Mouse (Mus musculus) hindbrain, embryonic 16.5 days (tissue): ENCODE measurements around the gene Hip1r. TPM values are rescaled to one million over a fixed set of nuclear protein-coding genes. Genes with fewer than 3 reads are reported as not detected.

Experiments used
- ATAC-seq: fragments of 200-750 bp; cut with Nextera tagmentation; 2 replicates; pipeline ENCODE4 v1.8.0; 2017; ENCODE audit warnings: moderate TSS enrichment, moderate library complexity
- H3K27ac ChIP-seq: fragments of 300-500 bp; sonication (generic); 2 replicates; pipeline ENCODE4 v1.5.1; 2014; ENCODE audit warnings: low read depth, mild to moderate bottlenecking, control low read depth, low read length, moderate library complexity
- H3K27me3 ChIP-seq: fragments of 300-500 bp; sonication (generic); replicated peaks from 2 replicates; pipeline ENCODE4 v1.6.1; 2014; ENCODE audit warnings: low read length; ENCODE audit not compliant: control insufficient read depth, insufficient read depth
- H3K36me3 ChIP-seq: fragments of 300-500 bp; sonication (generic); 2 replicates; pipeline ENCODE4 v1.6.1; 2014; ENCODE audit warnings: mild to moderate bottlenecking, low read length, moderate library complexity, mixed read lengths; ENCODE audit not compliant: control insufficient read depth, insufficient read depth
- H3K4me1 ChIP-seq: fragments of 300-500 bp; sonication (generic); 2 replicates; pipeline ENCODE4 v1.6.1; 2014; ENCODE audit warnings: low read depth, low read length; ENCODE audit not compliant: control insufficient read depth, insufficient read depth
- H3K4me2 ChIP-seq: fragments of 300-500 bp; sonication (generic); 2 replicates; pipeline ENCODE4 v1.6.1; 2014; ENCODE audit warnings: mild to moderate bottlenecking, low read length, control low read depth, moderate library complexity
- H3K4me3 ChIP-seq: fragments of 300-500 bp; sonication (generic); 2 replicates; pipeline ENCODE4 v1.5.1; 2014; ENCODE audit warnings: mild to moderate bottlenecking, low read length, control low read depth, moderate library complexity
- H3K9ac ChIP-seq: fragments of 300-500 bp; sonication (generic); 2 replicates; pipeline ENCODE4 v1.6.1; 2014; ENCODE audit warnings: low read depth, mild to moderate bottlenecking, control low read depth, low read length, moderate library complexity
- H3K9me3 ChIP-seq: fragments of 300-500 bp; sonication (generic); 2 replicates; pipeline ENCODE4 v1.6.1; 2014; ENCODE audit warnings: mild to moderate bottlenecking, low read length, moderate library complexity; ENCODE audit not compliant: control insufficient read depth
- WGBS: fragments of 180-500 bp; shearing (Covaris S2); extraction: QIAGEN DNeasy Blood & Tissue Kit; methylation state at CpG from one replicate; pipeline ENCODE4 v1.1.7; 2014; 5-methylcytosine and 5-hydroxymethylcytosine counted together
- polyA plus RNA-seq: library from polyadenylated mRNA; unstranded; fragments of >200 nt; fragmentation: Nextera tagmentation; extraction: Ambion mirVana; gene quantifications from 2 replicates; pipeline ENCODE4 v1.2.1, GENCODE M21; 2015

Gene Hip1r
- polyA plus RNA-seq, 1 experiment from 2014 or later = 34.3 TPM

GRCm38 (mm10) chr5:124031068-124031955 is 57.9 kb downstream of the Hip1r start:
- WGBS = 1% methylated on average over 25 of the region's 26 CpGs
- peak overlapping the region; percentile 71 for H3K4me2 ChIP-seq
- no peaks in the 10 kb centered on the region for H3K9me3 ChIP-seq
- peak; percentile 69 for ATAC-seq
- peak overlapping the region; percentile 79 for H3K9ac ChIP-seq
- peak overlapping the region; percentile 60 for H3K4me3 ChIP-seq
- H3K27me3 ChIP-seq = no peaks in the 10 kb centered on the region
- H3K36me3 ChIP-seq = no peaks in the 10 kb centered on the region
- H3K27ac ChIP-seq = peak overlapping the region; percentile 87
- H3K4me1 ChIP-seq = peaks cover 32% of the 10 kb centered on the region

GRCm38 (mm10) chr5:124032001-124032508 is 58.6 kb downstream of the Hip1r start, which contains the start of gene Vps37b:
Gene Vps37b (minus strand): TSS chr5:124032270.
- WGBS = 0% methylated on average over 44 of the region's 52 CpGs
- Histone ChIP-seq H3K4me2 (peak within 1 kb of the TSS; percentile 71), H3K36me3 (no peaks in the 10 kb centered on the region), H3K27me3 (no peaks in the 10 kb centered on the region), H3K9me3 (no peaks in the 10 kb centered on the region), H3K4me1 (peaks cover 32% of the 10 kb centered on the region), H3K4me3 (peak within 1 kb of the TSS; percentile 60), H3K27ac (peak within 1 kb of the TSS; percentile 87), H3K9ac (peak within 1 kb of the TSS; percentile 79)
- peak; percentile 65 for ATAC-seq

GRCm38 (mm10) chr5:124034471-124034870 is 61.0 kb downstream of the Hip1r start:
- Histone ChIP-seq H3K4me1 (peaks cover 9% of the 10 kb centered on the region), H3K27ac (no peak overlapping the region), H3K36me3 (no peaks in the 10 kb centered on the region), H3K4me2 (no peak overlapping the region), H3K9me3 (no peaks in the 10 kb centered on the region), H3K4me3 (no peak overlapping the region), H3K9ac (no peak overlapping the region), H3K27me3 (no peaks in the 10 kb centered on the region)
- no peak for ATAC-seq
- WGBS = 81% methylated on average over 11 of the region's 11 CpGs

- no peak for ATAC-seq
- Histone ChIP-seq H3K9me3 (no peaks in the 10 kb centered on the region), H3K27me3 (no peaks in the 10 kb centered on the region), H3K36me3 (no peaks in the 10 kb centered on the region), H3K27ac (no peak overlapping the region), H3K9ac (no peak overlapping the region), H3K4me2 (no peak overlapping the region), H3K4me1 (peaks cover under 1% of the 10 kb centered on the region; the same call in 1 of the 2 replicates), H3K4me3 (no peak overlapping the region)
- WGBS = 91% methylated on average over 9 of the region's 9 CpGs
These were observed 62.0 kb downstream of the Hip1r start for GRCm38 (mm10) chr5:124035406-124035805.

- WGBS = 75% methylated on average over 8 of the region's 8 CpGs
- no peaks in the 10 kb centered on the region for H3K36me3 ChIP-seq
- H3K27ac ChIP-seq = no peak overlapping the region
- H3K4me2 ChIP-seq = no peak overlapping the region
- H3K9me3 ChIP-seq = no peaks in the 10 kb centered on the region
- no peak overlapping the region for H3K9ac ChIP-seq
- H3K4me3 ChIP-seq = no peak overlapping the region
- no peak for ATAC-seq
- H3K27me3 ChIP-seq = no peaks in the 10 kb centered on the region
- no peaks in the 10 kb centered on the region for H3K4me1 ChIP-seq
These were observed 62.4 kb downstream of the Hip1r start for GRCm38 (mm10) chr5:124035806-124036205.

GRCm38 (mm10) chr5:124036341-124036740 is 62.9 kb downstream of the Hip1r start:
- no peak overlapping the region for H3K4me3 ChIP-seq
- no peaks in the 10 kb centered on the region for H3K9me3 ChIP-seq
- H3K27ac ChIP-seq = no peak overlapping the region
- 26% methylated on average over 6 of the region's 6 CpGs for WGBS
- H3K4me2 ChIP-seq = no peak overlapping the region
- no peaks in the 10 kb centered on the region for H3K36me3 ChIP-seq
- H3K27me3 ChIP-seq = no peaks in the 10 kb centered on the region
- H3K4me1 ChIP-seq = no peaks in the 10 kb centered on the region
- H3K9ac ChIP-seq = no peak overlapping the region
- no peak for ATAC-seq

GRCm38 (mm10) chr5:124036836-124037235 is 63.4 kb downstream of the Hip1r start:
- Histone ChIP-seq H3K9me3 (no peaks in the 10 kb centered on the region), H3K4me3 (no peak overlapping the region), H3K27me3 (no peaks in the 10 kb centered on the region), H3K27ac (no peak overlapping the region), H3K4me2 (no peak overlapping the region), H3K36me3 (no peaks in the 10 kb centered on the region), H3K4me1 (no peaks in the 10 kb centered on the region), H3K9ac (no peak overlapping the region)
- no peak for ATAC-seq
- 22% methylated on average over 5 of the region's 5 CpGs for WGBS

- H3K4me1 ChIP-seq = peaks cover 3% of the 10 kb centered on the region; the same call in 1 of the 2 replicates
- 89% methylated on average over 6 of the region's 6 CpGs for WGBS
- no peak overlapping the region for H3K4me3 ChIP-seq
- H3K9me3 ChIP-seq = no peaks in the 10 kb centered on the region
- H3K9ac ChIP-seq = no peak overlapping the region
- H3K27me3 ChIP-seq = no peaks in the 10 kb centered on the region
- H3K4me2 ChIP-seq = no peak overlapping the region
- H3K36me3 ChIP-seq = no peaks in the 10 kb centered on the region
- H3K27ac ChIP-seq = no peak overlapping the region
- no peak for ATAC-seq
These were observed 66.2 kb downstream of the Hip1r start for GRCm38 (mm10) chr5:124039602-124040001.

GRCm38 (mm10) chr5:124041097-124041496 is 67.7 kb downstream of the Hip1r start:
- no peak overlapping the region for H3K4me2 ChIP-seq
- 65% methylated on average over 9 of the region's 9 CpGs for WGBS
- H3K36me3 ChIP-seq = no peaks in the 10 kb centered on the region
- ATAC-seq = no peak
- H3K4me1 ChIP-seq = peaks cover 3% of the 10 kb centered on the region; the same call in 1 of the 2 replicates
- no peak overlapping the region for H3K27ac ChIP-seq
- H3K4me3 ChIP-seq = no peak overlapping the region
- H3K9me3 ChIP-seq = no peaks in the 10 kb centered on the region
- H3K27me3 ChIP-seq = no peaks in the 10 kb centered on the region
- H3K9ac ChIP-seq = no peak overlapping the region
